Mouse (Mus musculus) C2C12 (cell line): ENCODE results near the gene S1pr4.

Experiments used
- CEBPB ChIP-seq: IDR thresholded peaks from one replicate; pipeline ENCODE4 v1.6.1; 2011; ENCODE audit warnings: low read depth, mild to moderate bottlenecking, control low read depth, moderate library complexity
- CTCF ChIP-seq: IDR thresholded peaks from one replicate; pipeline ENCODE4 v1.5.1; 2011; ENCODE audit not compliant: control insufficient read depth, insufficient read depth, insufficient read length
- MAX ChIP-seq: IDR thresholded peaks from one replicate; pipeline ENCODE4 v1.6.1; 2011; ENCODE audit warnings: mild to moderate bottlenecking, control low read depth
- USF1 ChIP-seq: IDR thresholded peaks from one replicate; pipeline ENCODE4 v1.6.1; 2011; ENCODE audit warnings: low read depth, mild to moderate bottlenecking, control low read depth, moderate library complexity

DNA sequence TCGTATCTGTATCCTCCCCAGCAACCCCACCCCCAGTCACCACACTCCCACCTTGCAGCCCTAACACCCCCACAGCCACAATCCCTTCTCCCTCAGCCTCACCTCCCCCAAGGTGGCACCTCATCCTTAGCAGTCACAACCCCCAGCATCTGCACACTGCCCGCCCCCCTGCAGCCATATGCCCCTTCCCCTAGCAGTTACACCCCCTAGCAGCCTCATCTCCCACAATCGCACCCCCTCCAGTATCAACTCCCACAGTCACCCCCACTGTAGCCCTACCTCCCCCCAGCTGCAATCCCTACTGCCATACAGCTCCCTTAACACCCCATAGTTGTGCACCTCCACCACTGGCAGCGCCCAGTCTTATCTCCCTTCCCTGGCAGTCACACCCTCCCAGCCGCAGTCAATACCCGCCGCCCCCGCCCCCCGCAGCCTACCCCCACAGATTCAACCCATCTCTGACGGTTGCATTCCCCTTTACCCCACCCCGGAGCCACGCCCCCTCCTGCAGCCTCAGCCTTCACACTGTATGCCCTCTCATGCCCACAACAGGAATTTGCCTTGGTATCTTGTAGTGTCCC lies 42.9 kb downstream of the S1pr4 start:
- no peak for TF ChIP-seq CTCF
- TF ChIP-seq USF1 = no peak
- no peak for TF ChIP-seq MAX
- no peak for TF ChIP-seq CEBPB
